Mouse (Mus musculus) gastrocnemius, postnatal 10 days (tissue): ENCODE measurements around the gene Arhgef5. TPM values are rescaled to one million over a fixed set of nuclear protein-coding genes. Genes with fewer than 3 reads are reported as not detected.
"Not testable (repeated sequence)": the region's sequence is repeated elsewhere in the genome, so short reads cannot be mapped to it uniquely, and the experiment has no call there.

Experiments
- DNase-seq: peaks from one replicate; pipeline ENCODE4 v3.0.0; 2021; ENCODE audit warnings: mixed read lengths
- long read RNA-seq, 2 experiments: library from polyadenylated mRNA; stranded (forward); transcript quantifications; one replicate each; pipeline ENCODE4 v2.0.0; 2021
- total RNA-seq, 2 experiments: library from RNA; stranded (reverse); gene quantifications; 2 replicates each; pipeline ENCODE4 v1.2.3; 2021

The Arhgef5 gene
- 1 to 10 TPM; 5.5 to 9.3 TPM for total RNA-seq
- long read RNA-seq, experiment 1, full-length matches to known transcripts, result 5 of 7 reads
- long read RNA-seq, experiment 1, partial matches to known transcripts, result 1 of 7 reads
- long read RNA-seq, experiment 1, other reads (novel, unspliced or antisense), result 1 of 7 reads
- long read RNA-seq, experiment 2, full-length matches to known transcripts, result 2 of 2 reads
- long read RNA-seq, experiment 2, partial matches to known transcripts, result 0 of 2 reads
- long read RNA-seq, experiment 2, other reads (novel, unspliced or antisense), result 0 of 2 reads

DNA sequence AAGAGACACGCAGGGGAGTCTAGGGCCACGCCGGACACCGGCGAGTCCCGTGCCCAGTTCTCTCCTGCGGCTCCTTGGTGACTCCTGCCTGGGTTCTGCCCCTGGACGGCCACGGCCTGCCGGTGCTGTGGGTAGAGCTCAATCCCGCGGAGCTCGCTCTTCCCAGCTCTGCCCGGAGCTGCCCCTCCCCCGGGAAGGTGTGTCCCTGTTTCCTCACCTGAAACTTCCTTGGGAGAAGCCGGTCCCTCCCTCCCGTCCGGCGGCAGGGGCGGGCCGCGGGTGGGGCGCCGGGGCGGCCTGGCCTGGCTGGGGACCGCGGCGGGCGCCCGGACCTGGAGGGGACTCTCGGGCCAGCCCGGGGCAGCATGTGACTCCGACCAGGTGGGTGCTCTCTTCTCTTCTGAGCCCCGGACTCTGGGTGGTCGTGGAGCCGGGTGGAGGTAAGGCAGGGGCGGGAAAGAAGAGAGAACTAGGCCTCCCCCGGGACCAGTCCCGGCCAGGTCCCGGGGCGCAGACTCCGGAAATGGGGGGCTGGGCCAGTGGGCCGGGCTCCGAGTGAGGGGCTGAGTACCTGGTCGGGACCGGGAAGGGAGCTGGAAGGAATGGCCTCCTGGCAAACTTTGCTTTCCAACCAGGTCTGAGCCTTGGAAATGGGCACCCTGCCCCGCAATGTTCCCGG is at the start of gene Arhgef5:
Arhgef5 (plus strand) TSS at position 220 of the 679 bp plus-strand sequence.
- DNase-seq, result peak; percentile 20

DNA sequence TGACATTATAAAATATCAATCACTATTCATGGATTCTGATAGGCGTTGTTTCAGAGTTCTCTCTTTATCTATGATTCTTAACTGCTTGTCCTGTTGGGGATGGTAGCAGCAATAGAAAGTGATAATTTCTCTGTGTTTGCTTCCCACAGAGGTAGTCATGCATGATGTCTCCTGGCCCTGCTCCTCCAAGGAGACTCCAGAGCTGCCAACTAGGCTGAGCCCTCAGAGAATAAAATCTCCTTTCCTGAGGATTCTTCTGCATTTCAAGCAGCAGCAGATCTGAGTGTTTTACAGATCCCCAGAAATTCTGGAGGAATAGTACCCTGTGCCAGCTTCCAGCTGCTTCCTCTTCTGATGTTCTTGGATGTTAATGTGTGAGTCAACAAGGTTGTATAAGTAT is 34.1 kb upstream of the Arhgef5 start, which contains the start of gene Olfr47:
Olfr47 (plus strand) TSS at position 275 of the 400 bp plus-strand sequence.
- DNase-seq, result not testable (repeated sequence)

DNA sequence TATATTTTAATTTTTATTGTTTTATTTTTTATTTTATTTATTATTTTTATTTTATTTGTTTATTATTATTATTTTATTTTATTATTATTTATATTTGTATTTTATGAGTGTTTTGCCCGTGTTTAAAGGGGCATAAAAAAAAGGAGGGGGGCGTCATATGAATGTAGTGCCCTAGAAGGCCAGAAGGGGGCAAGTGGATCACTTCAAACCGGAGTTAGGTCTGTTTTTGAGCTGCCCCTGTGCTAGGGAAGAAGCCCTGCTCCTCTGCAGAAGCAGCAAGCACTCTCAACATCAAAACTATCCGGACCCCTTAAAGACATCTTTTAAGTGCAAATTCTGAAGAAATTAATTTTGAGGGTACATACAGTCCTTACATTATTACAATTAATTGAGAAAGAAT is 23.3 kb upstream of the Arhgef5 start:
- DNase-seq, result no peak

DNA sequence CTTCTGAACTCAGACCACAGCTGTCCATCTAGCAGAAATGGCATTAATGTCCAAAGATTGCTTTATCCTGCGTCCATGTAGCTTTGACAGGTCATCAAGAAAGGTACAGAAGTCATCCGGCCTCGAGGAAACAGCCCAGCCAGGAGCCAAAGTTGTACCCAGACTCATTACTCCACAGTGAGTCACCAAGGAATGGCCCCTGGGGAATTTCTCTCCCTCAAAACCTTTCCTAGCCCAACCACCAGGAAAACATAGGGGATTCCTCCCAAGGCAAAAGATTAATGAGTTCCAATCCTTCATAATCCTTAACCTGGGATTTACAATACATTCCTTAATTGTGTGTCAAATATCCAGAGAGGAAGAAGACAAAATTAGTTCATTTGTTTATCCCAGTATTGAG is 18.0 kb upstream of the Arhgef5 start:
- DNase-seq, result no peak

DNA sequence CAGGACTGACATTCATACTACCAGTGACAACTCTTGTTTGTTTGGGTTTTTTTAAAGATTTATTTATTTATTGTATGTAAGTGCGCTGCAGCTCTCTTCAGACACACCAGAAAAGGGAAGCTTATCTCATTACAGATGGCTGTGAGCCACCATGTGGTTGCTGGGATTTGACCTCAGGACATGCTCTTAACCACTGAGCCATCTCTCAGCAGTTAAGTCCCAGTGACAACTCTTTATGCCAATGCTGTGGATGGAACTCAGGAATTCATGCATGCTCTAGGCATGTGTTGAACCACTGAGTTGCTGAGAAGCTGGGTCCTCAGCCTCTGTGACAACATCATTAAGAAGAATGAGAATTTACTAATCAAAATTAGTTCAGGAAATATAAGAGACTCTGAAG is 12.4 kb upstream of the Arhgef5 start:
- DNase-seq, result no peak

DNA sequence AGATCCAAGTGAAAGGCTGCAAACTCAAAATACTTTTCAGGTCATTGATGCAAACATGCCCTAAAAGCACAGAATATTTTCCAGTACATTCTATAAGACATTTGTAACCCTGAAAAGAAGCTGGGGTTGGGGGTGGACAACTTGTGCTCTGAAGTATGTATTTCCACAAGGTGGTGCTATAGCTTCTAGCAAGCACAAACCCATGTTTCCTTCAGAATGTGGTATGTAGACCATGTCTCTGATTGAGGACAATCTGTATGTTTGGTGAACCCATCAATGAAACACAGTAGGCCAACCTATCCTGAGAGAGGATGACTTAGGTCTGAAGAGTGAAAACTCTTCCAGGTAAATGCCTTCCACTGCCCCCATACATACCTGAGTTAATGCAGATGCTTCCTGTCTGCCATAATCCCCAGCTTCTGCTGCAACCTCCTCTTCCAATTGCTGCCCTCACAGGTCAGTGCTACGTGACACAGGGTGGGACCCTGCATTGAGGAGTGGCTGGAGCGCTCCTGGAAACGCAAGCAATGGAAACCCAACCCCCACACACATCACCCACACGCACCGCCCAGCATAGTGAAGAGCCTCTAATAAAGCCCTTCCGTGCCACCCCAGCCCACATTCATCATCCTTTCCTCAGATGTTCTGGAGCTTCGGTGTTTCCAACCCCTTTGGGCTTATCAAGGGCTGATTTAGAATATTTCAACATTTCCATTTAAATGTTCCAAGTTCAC is 11.0 kb upstream of the Arhgef5 start:
- no peak for DNase-seq

DNA sequence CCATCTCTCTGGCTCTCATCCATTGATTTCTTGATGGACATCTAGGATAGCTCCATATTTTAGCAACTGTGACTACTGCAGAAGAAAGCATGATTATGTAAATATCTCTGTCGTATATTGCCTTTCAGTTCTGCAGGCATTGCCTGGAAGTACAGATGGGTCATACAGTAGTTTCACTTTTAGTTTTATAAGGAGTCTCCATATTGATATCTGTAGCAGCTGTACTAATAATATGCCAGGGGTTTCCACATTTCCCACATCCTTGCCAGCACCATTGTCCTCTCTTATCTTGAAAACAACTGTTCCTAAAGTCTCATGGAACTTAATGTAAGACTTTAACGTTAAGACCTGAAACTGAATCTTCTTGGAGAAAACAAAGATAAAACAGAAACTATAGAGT is 4.6 kb upstream of the Arhgef5 start:
- no peak for DNase-seq

DNA sequence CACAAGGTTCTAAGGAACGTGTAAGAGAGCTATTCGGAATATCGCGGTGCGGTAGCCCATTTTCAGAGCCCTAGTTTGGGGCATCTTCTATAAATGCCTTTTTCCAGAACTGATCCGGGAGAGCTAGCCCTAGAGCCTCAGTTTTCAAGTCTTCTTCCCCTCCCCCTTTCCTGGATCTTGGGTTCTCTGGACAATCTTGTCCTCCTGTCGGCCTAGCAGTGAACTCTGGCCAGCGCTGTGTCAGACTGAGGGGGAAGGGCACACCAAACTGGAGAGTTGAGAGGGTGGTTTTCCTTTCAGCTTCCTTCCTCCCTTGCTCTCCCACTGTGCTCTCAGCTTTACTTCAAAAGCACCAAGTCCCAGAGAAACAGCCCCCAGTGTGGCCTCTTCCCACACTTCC is 974 bp downstream of the Arhgef5 start:
- no peak for DNase-seq

DNA sequence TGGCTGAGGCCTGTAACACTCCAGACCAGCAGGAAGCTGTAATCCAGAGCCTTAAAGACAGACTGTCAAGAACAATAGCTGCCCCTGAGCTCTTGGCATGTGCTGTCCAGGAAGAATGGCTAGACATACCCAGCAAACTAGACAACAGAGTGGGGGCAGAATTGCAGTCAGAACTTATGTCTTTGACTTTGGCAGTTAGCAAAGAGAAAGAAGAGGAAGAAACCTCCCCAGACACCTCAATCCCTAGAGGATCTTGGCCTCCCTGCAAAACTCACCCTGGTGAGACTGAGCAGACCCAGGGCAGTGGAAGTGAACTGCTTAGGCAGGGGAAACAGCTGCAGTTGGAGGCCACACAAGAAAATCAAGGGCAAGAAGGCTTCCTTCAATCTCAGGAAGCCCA is 7.2 kb downstream of the Arhgef5 start:
- DNase-seq, result no peak

DNA sequence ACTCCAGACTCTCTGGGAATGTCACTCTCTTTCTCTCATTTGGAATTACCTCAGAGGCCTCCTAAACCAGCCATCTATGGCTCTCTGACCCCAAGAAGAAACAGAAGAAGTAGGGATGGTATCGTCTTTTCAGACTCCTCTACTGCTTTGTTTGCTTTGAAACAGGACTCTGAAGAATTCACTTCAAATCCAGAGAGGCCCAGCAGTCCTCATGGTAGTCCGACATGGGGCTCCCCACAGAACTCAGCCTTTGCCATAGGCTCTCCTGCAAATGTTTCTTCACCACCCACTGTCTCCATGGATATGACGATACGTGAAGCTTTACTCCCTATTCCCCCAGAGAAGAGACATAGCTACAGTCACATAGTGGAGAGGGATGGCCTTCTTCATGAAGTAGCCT is 8.7 kb downstream of the Arhgef5 start:
- DNase-seq, result no peak

DNA sequence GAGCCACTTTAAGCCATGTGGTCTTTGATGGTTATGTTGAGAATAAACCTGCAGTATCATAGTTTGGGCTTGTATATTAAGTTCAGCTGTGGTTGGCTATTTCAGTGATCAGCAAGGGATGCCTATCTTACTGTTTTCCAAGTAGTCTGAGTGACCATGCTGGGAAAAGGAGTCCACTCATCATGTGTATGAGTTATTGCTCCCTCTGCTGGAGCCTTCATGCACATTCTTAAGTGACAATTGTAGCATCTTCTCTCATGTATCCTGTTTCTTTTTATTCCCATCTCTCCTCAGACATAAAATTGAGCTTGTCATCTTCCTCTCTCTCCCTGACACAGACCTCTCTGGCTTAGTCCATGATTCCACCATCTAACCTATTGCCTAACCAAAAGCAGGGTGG is 12.9 kb downstream of the Arhgef5 start:
- DNase-seq, result no peak

DNA sequence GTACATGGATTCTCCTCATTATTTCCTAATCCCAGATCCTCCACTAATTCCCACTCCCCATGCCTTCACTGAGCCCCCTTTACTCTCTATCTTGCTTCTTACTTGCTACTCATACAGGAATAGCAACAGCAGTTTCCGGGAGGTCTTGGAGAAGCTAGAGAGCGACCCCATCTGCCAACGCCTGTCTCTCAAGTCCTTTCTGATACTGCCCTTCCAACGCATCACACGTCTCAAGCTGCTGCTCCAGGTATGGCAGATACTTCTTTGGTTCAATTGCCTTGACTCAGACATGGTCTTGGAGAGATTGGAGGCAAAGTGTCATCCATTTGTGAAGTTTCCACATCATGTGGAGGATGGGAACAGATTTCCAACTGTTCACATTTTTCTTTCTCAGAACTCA is 15.1 kb downstream of the Arhgef5 start:
- DNase-seq, result no peak

DNA sequence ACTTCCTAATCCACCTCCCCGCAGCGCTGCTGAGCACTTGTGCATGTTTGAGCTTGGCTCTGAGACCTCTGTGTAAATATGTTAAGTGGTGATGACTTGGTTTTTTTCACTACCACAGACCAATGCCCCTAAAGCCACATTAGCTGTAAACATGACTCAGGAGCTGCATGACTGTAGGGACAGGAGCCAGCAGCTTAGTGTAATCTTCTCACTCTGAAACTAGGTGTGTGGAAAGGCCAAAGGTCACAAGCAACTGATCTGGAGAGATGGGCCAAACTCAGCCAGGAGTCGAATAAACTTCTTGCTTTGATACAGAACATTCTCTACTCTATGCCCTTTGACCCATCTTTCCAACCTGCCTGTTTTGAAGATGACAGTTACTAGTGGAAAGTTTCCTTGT is 26.7 kb downstream of the Arhgef5 start:
- no peak for DNase-seq

DNA sequence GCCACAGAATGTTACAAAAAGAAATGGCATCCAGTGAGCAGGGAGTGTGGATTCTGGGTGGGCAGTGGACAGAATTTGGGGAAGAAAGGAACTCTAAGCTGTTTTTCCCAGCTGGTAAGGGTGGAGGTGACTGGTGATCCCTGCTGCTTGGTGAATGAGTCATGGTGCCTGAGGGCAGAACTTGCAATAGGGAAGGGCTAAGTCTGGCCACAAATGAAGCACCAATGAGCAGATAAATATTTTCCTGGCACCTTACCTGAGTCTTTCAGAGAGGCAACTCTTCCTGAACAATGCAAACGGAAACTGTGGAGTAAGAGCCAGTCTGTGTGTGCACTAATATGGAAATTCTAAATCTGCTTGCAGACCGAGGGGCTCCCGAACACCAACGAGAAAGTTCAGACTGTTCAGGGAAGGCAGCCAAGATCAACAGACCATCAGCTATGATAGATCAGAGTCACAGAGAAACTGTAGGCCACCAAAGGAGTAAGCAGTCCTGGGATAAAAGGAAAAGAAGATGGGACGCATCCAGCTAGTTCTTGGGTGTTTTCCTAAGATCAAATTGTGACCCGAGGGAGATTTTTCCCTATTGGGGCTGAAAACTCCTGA is 27.2 kb downstream of the Arhgef5 start:
- no peak for DNase-seq

DNA sequence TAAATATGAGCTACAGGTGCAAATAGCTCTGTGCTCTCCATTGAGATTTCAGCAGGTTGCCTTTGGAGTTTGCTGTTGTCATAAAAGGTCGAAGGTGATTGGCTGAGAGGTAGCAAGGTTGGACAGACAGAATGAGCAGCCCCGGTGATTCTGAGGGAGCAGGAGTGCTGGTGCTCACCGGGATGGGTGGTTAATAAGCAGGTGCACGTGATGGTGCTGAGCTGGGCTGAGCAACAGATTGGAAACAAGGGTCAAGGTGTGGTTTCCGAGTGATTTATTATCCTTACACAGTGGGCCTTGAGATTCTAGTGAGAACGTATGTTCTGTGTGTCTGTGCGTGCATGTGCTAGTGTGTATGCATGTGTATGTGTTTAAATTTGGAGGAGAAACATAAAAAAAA is 27.8 kb downstream of the Arhgef5 start:
- DNase-seq, result no peak

DNA sequence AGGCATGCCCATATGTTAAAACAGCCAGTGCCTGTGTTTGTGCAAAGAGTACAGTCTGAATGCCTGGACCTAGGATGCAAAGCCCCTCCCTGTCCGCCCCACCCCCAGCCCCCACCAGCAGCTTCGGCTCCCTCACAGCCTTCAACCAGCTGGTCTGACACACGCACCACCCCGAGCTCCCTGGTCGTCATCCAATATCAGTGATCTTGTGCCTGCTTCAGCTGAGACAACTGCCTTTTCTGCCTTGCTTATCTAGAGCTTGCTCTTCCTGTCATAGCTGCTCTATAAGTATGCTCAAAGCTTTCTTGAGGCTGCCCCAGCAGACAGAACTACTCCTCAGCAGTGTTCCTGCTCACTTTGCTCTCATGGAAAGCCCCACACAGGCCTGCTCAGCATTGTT is 30.5 kb downstream of the Arhgef5 start:
- no peak for DNase-seq

DNA sequence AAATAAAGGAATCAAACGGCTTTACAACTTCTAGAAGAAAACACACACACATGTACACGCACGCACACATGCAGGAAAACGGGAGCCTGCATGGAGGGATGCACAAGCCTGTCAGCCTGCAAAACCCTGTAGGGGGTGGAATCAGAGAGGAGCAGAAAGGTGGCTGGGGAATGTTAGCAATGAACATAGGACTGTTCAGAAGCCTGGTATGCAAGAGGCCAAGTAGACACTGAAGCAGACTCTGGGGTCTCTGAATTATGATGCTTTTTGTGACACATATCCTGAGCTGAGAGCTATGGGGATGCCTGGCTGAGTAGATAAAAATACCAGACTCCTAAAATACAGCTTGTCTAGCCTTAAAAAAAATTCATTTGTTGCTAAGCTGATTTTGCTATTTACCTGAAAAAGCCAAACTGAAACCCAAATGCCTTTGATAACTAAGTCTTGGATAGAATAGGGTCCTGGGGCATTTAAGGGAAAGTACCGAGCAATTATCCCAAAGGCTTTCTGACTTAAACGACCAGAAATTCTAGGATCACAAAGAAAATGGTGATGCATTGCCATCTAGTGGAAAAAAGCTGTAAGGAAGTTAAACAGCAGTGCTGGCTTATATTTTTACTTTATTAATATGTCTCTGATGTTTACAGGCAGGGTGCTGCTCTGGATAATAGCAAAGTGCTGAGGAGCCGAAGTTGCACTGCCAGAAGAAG is 31.6 kb downstream of the Arhgef5 start:
- no peak for DNase-seq

DNA sequence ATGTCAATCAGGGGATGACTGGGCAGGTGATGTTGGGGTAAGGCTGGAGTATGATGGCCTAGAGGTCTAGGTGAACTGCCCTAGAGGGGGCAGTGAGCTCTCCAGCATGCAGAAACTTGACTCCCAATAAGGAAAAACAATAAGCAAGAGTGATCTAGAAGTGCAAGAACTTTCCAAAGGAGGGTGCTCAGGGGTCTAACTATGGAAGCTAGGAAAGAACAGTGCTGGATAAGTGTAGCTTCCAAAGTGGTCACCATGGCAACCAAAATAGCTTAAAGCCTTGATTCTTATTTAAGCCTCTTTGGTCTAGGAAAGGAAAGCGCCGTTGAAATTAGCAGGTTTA is 32.1 kb downstream of the Arhgef5 start:
- no peak for DNase-seq

DNA sequence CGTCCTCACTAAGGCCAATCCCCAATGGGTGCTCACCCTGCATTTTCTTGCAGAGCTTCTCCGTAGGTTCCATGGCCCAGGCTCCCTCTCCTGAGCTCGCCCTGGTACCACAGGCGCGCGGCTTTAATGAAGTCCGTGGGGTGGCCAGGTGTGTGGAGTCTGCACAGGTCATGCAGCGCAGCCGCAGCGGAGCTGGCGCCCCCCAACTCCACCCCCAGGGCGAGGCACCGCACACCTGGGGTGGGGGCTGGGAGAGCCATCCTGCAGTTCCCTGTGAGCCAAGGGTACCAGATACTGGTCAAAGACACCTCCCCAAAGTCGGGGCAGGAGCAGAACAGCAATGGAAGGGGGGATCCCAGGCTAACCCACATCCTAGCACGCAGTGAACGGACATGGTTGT is 44.1 kb downstream of the Arhgef5 start, which contains the start of gene Nobox:
Nobox (minus strand) TSS at position 101 of the 400 bp plus-strand sequence.
- no peak for DNase-seq

DNA sequence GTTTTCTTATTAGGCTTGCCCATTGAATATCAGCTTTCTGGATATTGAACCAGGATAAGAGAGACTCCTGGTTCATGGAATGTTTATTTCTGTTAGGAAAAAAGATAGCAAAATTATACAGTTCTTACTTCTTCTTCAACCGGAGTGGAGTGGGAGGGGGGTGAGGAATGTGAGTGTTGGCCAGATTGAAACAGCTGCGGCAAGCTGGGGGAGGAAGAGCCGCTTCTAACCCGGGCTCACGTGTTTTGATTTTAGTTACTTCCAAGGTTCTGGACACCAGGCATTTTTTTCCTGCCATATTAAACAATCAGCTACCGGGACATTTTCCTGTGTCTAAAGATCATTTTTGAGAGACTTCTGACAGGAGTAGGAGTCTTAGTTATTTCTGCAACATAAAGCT is 44.7 kb downstream of the Arhgef5 start:
- DNase-seq, result no peak

DNA sequence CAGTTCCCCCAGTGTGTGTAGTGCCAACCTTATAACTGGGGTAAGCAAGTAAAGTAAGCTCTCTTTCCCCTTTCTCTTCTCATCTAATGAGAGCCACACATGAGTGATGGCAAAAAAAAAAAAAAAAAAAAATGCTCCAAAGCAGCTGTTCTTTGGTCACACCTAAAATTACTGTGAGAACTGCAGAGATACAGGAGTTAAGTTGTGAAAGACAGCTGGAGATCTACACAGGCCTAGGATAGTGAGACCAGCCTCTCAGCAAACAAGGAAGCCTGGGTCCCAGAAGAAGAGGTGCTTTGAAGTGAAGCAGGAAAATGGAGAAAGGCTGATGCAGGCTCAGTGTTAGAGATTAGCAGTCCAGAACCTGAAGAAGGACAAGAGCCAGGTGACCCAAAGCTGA is 47.2 kb downstream of the Arhgef5 start:
- no peak for DNase-seq

DNA sequence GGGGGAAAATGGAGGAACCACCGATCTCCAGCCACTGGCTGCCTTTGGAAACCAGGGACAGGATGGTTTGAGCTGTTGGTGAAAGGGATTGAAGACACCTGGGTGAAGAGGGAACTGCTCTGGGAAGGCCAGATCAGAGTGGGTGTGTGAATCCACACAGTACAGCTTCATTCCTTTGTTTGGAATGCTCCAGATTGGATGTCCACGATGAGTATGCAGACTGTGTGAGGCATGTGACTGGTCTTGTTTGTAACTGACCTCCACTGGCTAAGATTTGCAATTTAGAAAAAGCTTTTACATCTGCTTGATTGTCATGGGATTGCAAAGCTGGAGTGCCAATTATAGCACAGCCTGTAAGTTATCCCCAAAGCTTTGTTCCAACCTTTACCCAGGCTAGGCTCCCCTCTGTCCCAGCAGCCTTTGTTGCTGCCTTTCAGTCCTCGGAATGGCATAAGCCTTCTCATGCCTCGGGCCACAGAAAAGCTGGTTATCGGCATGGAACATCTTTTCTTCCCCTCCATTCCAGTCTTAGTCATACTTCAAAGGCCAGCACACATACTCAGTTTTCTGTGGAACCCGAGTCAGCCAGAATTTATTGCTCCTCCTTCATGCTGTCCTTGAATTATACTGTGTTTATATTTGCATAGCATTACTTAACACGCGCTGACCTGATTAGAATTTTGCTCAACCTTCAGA is 47.7 kb downstream of the Arhgef5 start:
- no peak for DNase-seq
